16 mouse cellular contexts compared by ENCODE assay signal in the genomic region with DNA sequence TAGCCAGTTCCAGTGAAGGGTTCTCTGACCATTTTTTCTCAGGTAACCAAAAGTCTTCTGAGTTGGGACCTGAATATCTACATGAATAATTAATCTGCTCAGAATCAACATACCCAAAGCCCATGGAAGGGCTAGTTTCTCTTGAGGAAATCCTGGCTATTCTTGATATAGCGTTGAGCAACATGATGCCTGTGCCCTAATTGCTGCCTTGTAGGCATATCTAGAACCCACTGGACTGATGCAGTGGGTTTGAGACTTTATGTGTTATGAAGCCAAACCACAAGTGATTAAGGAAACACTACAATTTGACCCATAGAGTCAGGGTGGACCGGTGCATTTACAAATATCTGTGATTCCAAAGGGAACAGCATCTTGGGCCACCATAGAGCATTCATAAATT.
"Had no signal": no experiment of that assay in that cellular context is flagged by ENCODE, and none has a peak within 500 bp of the region (broad histone marks: within the 10 kb centered on the region; RNA-seq: fewer than 3 reads in every experiment).

No protein-coding gene starts in this region.

- H3K9ac ChIP-seq: neural tube, embryonic 13.5 days; neural tube, embryonic 15.5 days; stomach, embryonic 15.5 days had no signal

- H3K9me3 ChIP-seq: neural tube, embryonic 13.5 days; neural tube, embryonic 15.5 days; stomach, embryonic 15.5 days had no signal

- H3K4me3 ChIP-seq: neural tube, embryonic 13.5 days; neural tube, embryonic 15.5 days; stomach, embryonic 15.5 days had no signal

- H3K27ac ChIP-seq: neural tube, embryonic 13.5 days; neural tube, embryonic 15.5 days; stomach, embryonic 15.5 days; stomach, postnatal 0 days had no signal

- H3K27me3 ChIP-seq: neural tube, embryonic 13.5 days; neural tube, embryonic 15.5 days; stomach, embryonic 15.5 days had no signal

- H3K4me1 ChIP-seq: neural tube, embryonic 13.5 days; neural tube, embryonic 15.5 days; stomach, embryonic 15.5 days had no signal

- H3K36me3 ChIP-seq: neural tube, embryonic 13.5 days; neural tube, embryonic 15.5 days; stomach, embryonic 15.5 days had no signal

- DNase-seq: retina, postnatal 1 day; right cerebral cortex, adult 18-20 months; right cerebral cortex, postnatal 14 days; right cerebral cortex, postnatal 25 days; right cerebral cortex, postnatal 4 days; spleen, adult 18-20 months; thymus, adult 18-20 months; thymus, adult 2 months; thymus, postnatal 14 days; thymus, postnatal 25 days; thymus, postnatal 36 days; thymus, postnatal 4 days had no signal

- H3K4me2 ChIP-seq: neural tube, embryonic 13.5 days; neural tube, embryonic 15.5 days; stomach, embryonic 15.5 days had no signal
